Mouse (Mus musculus) hindbrain, embryonic 15.5 days (tissue): ENCODE results near the gene Pon1. TPM values are rescaled to one million over a fixed set of nuclear protein-coding genes. Genes with fewer than 3 reads are reported as not detected.

Source experiments
- ATAC-seq: fragments of 200-750 bp; cut with Nextera tagmentation; 2 replicates; pipeline ENCODE4 v1.8.0; 2017; ENCODE audit warnings: low read depth, moderate number of reproducible peaks, moderate TSS enrichment; ENCODE audit not compliant: low FRiP score
- H3K27ac ChIP-seq: fragments of 300-500 bp; sonication (generic); replicated peaks from 2 replicates; pipeline ENCODE4 v1.5.1; 2015; ENCODE audit warnings: mild to moderate bottlenecking, inconsistent platforms
- H3K27me3 ChIP-seq: fragments of 300-500 bp; sonication (generic); 2 replicates; pipeline ENCODE4 v1.6.1; 2015; ENCODE audit warnings: control low read depth, inconsistent platforms
- H3K36me3 ChIP-seq: fragments of 300-500 bp; sonication (generic); 2 replicates; pipeline ENCODE4 v1.6.1; 2015; ENCODE audit warnings: control low read depth, inconsistent platforms
- H3K4me1 ChIP-seq: fragments of 300-500 bp; sonication (generic); replicated peaks from 2 replicates; pipeline ENCODE4 v1.6.1; 2015; ENCODE audit warnings: control low read depth, inconsistent platforms
- H3K4me2 ChIP-seq: fragments of 300-500 bp; sonication (generic); 2 replicates; pipeline ENCODE4 v1.6.1; 2015; ENCODE audit warnings: moderate library complexity, mild to moderate bottlenecking, inconsistent platforms
- H3K4me3 ChIP-seq: fragments of 300-500 bp; sonication (generic); 2 replicates; pipeline ENCODE4 v1.5.1; 2015; ENCODE audit warnings: mild to moderate bottlenecking, inconsistent platforms
- H3K9ac ChIP-seq: fragments of 300-500 bp; sonication (generic); 2 replicates; pipeline ENCODE4 v1.6.1; 2015; ENCODE audit warnings: inconsistent platforms
- H3K9me3 ChIP-seq: fragments of 300-500 bp; sonication (generic); 2 replicates; pipeline ENCODE4 v1.6.1; 2016; ENCODE audit warnings: control low read depth, inconsistent platforms
- WGBS: fragments of 180-500 bp; shearing (Covaris S2); methylation state at CpG from one replicate; pipeline ENCODE4 v1.1.7; 2015; 5-methylcytosine and 5-hydroxymethylcytosine counted together
- polyA plus RNA-seq: library from polyadenylated mRNA; unstranded; fragments of >200 nt; fragmentation: Nextera tagmentation; extraction: Ambion mirVana; gene quantifications from 2 replicates; pipeline ENCODE4 v1.2.1, GENCODE M21; 2015

The Pon1 gene
- polyA plus RNA-seq, 1 experiment from 2014 or later = 0.45 TPM

- H3K4me2 ChIP-seq = no peak overlapping the region
- WGBS = 90% methylated on average over 8 of the region's 8 CpGs
- no peak for ATAC-seq
- no peak overlapping the region for H3K4me3 ChIP-seq
- H3K27ac ChIP-seq = no peak overlapping the region
- H3K9ac ChIP-seq = no peak overlapping the region
- H3K27me3 ChIP-seq = no peaks in the 10 kb centered on the region
- H3K4me1 ChIP-seq = no peaks in the 10 kb centered on the region
- no peaks in the 10 kb centered on the region for H3K36me3 ChIP-seq
- H3K9me3 ChIP-seq = no peaks in the 10 kb centered on the region
These were observed 5.7 kb upstream of the Pon1 start for GRCm38 (mm10) chr6:5199376-5199905.

GRCm38 (mm10) chr6:5198590-5198989, 4.8 kb upstream of the Pon1 start:
- WGBS = 96% methylated on average over 5 of the region's 5 CpGs
- Histone ChIP-seq H3K36me3 (no peaks in the 10 kb centered on the region), H3K4me2 (no peak overlapping the region), H3K9ac (no peak overlapping the region), H3K27ac (no peak overlapping the region), H3K4me1 (no peaks in the 10 kb centered on the region), H3K27me3 (no peaks in the 10 kb centered on the region), H3K4me3 (no peak overlapping the region), H3K9me3 (no peaks in the 10 kb centered on the region)
- no peak for ATAC-seq

DNA sequence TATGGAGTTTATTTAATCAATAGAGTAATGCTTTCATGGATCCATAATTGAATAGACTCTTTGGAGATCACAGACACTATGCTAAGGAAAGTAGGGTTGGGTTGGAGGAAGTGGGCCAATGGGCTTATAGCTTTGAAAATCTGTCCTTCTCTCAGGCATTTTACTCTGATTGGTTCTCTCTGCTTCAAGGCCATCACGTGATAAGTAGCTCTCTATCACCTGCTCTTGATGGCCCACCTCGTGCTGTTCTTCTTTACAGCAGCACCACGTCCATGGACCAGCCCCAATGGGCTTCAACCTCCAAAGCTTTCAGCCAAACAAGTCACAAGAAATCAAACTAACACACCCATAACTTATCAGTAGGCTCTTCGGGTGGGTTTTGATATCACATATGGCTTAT, 3.0 kb downstream of the Pon1 start:
- H3K4me1 ChIP-seq = no peaks in the 10 kb centered on the region
- H3K36me3 ChIP-seq = no peaks in the 10 kb centered on the region
- no peaks in the 10 kb centered on the region for H3K9me3 ChIP-seq
- ATAC-seq = no peak
- H3K27ac ChIP-seq = no peak overlapping the region
- no peak overlapping the region for H3K4me3 ChIP-seq
- no peaks in the 10 kb centered on the region for H3K27me3 ChIP-seq
- H3K4me2 ChIP-seq = no peak overlapping the region
- H3K9ac ChIP-seq = no peak overlapping the region
- WGBS = 89% methylated on average over 4 of the region's 4 CpGs

DNA sequence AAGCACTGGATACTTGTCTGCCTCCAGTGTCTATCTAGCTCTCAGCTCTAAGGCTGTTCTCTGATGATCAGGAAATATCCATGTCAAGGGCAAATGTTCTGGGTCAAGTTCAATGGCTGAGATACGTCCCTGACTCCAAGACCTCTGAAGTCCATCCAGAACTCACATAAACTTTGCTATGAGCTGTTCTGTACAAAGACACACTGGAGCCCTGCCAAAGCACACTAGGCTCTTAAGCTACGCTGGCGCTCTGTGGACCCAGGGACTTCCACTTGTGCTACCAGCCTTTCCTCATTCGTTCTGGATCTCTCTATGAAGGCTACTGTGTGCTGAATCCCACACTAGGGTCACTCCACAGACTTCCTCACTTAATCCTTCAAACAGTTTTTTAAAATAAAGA, 4.2 kb downstream of the Pon1 start:
- Histone ChIP-seq H3K9ac (no peak overlapping the region), H3K27ac (no peak overlapping the region), H3K36me3 (no peaks in the 10 kb centered on the region), H3K4me3 (no peak overlapping the region), H3K4me2 (no peak overlapping the region), H3K4me1 (no peaks in the 10 kb centered on the region), H3K9me3 (no peaks in the 10 kb centered on the region), H3K27me3 (no peaks in the 10 kb centered on the region)
- no peak for ATAC-seq
- 75% methylated on average over 4 of the region's 4 CpGs for WGBS

DNA sequence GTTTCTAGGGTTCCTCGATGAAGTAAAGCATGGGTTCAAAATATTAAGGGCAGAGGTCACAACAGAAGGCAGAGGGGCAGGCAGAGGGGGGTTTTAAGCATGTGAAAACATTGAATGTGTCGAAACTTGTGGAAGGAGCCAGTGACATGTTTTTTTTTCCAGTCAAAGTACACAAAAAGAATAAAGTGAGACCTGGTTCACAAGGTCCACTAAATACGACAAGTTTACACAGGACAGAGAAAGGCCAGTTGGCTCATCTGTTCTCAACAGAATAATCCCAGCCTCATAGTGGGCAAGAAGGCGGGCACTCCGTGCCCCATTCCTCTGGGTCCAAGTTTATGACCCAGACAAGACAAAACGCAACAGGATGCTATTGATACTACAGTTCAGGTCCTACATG, 4.8 kb downstream of the Pon1 start:
- H3K27me3 ChIP-seq = no peaks in the 10 kb centered on the region
- H3K36me3 ChIP-seq = no peaks in the 10 kb centered on the region
- no peak for ATAC-seq
- H3K9ac ChIP-seq = no peak overlapping the region
- no peaks in the 10 kb centered on the region for H3K4me1 ChIP-seq
- 81% methylated on average over 6 of the region's 6 CpGs for WGBS
- no peak overlapping the region for H3K27ac ChIP-seq
- no peak overlapping the region for H3K4me2 ChIP-seq
- no peaks in the 10 kb centered on the region for H3K9me3 ChIP-seq
- no peak overlapping the region for H3K4me3 ChIP-seq

GRCm38 (mm10) chr6:5188036-5188435, 5.7 kb downstream of the Pon1 start:
- no peak overlapping the region for H3K9ac ChIP-seq
- no peak overlapping the region for H3K4me2 ChIP-seq
- no peak for ATAC-seq
- H3K27me3 ChIP-seq = no peaks in the 10 kb centered on the region
- no peaks in the 10 kb centered on the region for H3K9me3 ChIP-seq
- H3K27ac ChIP-seq = no peak overlapping the region
- WGBS = 86% methylated on average over 5 of the region's 5 CpGs
- no peak overlapping the region for H3K4me3 ChIP-seq
- no peaks in the 10 kb centered on the region for H3K36me3 ChIP-seq
- H3K4me1 ChIP-seq = no peaks in the 10 kb centered on the region

DNA sequence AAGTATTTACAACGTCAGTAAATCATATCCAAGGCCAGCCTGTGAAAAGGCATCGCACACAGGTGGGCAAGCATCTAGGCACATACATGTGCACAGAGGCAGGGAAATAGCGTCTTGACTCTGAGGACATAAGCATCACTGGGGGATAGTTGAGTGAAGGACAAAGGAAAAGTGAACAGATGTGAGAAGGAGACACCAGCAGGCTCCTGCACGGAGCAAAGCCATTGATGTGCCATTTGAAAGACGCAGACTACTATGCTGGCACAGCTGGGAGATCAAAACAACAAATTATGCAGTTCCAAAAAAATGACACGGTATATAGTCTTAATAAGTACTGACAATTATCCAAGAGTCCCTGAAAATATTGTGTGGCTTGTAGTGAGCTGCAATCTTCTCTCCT, 6.2 kb downstream of the Pon1 start:
- no peak overlapping the region for H3K27ac ChIP-seq
- ATAC-seq = no peak

GRCm38 (mm10) chr6:5186229-5186950, 7.4 kb downstream of the Pon1 start:
- Histone ChIP-seq H3K4me2 (no peak overlapping the region), H3K27ac (no peak overlapping the region), H3K4me3 (no peak overlapping the region), H3K4me1 (no peaks in the 10 kb centered on the region), H3K27me3 (no peaks in the 10 kb centered on the region), H3K36me3 (no peaks in the 10 kb centered on the region), H3K9me3 (no peaks in the 10 kb centered on the region), H3K9ac (no peak overlapping the region)
- WGBS = 80% methylated on average over 7 of the region's 7 CpGs
- ATAC-seq = no peak

More for the DNA sequence above, 6.2 kb downstream of the Pon1 start:
- no peaks in the 10 kb centered on the region for H3K27me3 ChIP-seq
- H3K4me1 ChIP-seq = no peaks in the 10 kb centered on the region
- no peak overlapping the region for H3K4me2 ChIP-seq
- 70% methylated on average over 6 of the region's 6 CpGs for WGBS
- H3K9ac ChIP-seq = no peak overlapping the region
- no peak overlapping the region for H3K4me3 ChIP-seq
- H3K36me3 ChIP-seq = no peaks in the 10 kb centered on the region
- no peaks in the 10 kb centered on the region for H3K9me3 ChIP-seq

GRCm38 (mm10) chr6:5180645-5181044, 13.1 kb downstream of the Pon1 start:
- no peak overlapping the region for H3K4me2 ChIP-seq
- H3K4me3 ChIP-seq = no peak overlapping the region
- H3K27ac ChIP-seq = no peak overlapping the region
- H3K9ac ChIP-seq = no peak overlapping the region
- H3K27me3 ChIP-seq = no peaks in the 10 kb centered on the region
- no peaks in the 10 kb centered on the region for H3K36me3 ChIP-seq
- peaks cover 9% of the 10 kb centered on the region; the same call in 1 of the 2 replicates for H3K4me1 ChIP-seq
- no peak for ATAC-seq
- 88% methylated on average over 5 of the region's 5 CpGs for WGBS
- H3K9me3 ChIP-seq = no peaks in the 10 kb centered on the region

DNA sequence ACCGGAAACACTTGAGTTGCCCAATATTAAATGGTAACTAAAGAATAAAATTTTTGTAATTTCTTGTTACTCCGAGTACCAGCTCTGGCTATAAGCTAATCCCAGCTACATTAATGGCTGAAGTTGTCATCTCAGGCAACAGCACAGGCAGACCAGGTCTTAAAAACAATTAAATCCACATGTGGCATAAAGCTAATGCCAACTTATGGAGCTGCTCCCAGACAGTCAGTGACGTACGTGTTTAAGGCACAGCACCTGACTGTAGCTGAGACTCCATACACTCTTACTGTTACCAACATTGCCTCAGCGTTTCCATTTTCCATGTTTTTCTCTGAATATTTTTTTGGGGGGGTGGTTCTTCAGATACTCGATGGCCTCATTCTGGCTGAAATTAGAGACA, 14.6 kb downstream of the Pon1 start:
- 84% methylated on average over 6 of the region's 6 CpGs for WGBS
- Histone ChIP-seq H3K9me3 (no peaks in the 10 kb centered on the region), H3K4me3 (no peak overlapping the region), H3K36me3 (no peaks in the 10 kb centered on the region), H3K27me3 (no peaks in the 10 kb centered on the region), H3K27ac (no peak overlapping the region), H3K9ac (no peak overlapping the region), H3K4me2 (no peak overlapping the region), H3K4me1 (peaks cover 9% of the 10 kb centered on the region; the same call in 1 of the 2 replicates)
- no peak for ATAC-seq

DNA sequence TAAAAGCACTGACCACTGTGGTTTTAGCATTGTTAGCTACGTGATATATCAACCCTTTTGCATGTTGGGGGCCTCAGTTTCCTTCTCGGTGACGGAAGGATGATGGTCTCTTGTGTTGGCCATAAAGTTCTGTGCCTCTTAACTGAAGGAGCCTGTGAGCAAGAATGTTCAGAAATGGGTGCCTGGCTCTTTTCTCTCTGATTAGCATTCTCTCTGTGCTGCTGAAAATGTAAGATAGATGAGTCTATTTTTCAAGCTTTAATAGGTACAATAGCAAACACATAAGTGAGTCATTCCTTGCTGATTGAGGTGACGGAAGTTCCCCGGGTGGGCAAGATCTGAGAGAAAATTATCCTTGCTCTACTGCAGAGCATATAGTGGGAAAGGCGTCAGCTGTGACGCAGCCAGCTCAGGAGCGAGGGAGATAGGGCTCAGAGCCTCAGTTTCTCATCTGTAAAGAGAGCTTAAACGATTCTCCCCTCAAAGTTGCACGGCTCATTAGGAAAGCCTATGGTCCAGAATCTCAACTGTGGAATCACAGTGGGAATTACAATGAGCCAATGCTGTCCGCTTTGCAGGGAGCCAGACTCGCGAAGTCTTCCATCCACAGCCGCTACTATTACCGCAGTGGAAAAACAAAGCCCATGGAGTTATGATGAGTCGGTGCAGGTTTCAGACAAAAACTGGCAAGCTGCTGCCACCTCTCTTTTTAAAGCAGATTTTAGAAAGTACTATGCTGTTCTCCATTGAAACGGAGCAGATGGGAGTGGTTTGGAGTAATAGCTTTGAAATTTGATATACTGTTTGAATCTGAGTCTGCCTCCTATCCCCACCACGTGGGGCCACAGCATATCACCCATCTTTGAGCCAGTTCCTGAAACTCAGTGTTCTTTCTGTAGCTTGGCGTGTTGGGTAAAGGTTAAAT, 15.5 kb downstream of the Pon1 start:
- 25% methylated on average over 19 of the region's 19 CpGs for WGBS
- ATAC-seq = peak; percentile 90

DNA sequence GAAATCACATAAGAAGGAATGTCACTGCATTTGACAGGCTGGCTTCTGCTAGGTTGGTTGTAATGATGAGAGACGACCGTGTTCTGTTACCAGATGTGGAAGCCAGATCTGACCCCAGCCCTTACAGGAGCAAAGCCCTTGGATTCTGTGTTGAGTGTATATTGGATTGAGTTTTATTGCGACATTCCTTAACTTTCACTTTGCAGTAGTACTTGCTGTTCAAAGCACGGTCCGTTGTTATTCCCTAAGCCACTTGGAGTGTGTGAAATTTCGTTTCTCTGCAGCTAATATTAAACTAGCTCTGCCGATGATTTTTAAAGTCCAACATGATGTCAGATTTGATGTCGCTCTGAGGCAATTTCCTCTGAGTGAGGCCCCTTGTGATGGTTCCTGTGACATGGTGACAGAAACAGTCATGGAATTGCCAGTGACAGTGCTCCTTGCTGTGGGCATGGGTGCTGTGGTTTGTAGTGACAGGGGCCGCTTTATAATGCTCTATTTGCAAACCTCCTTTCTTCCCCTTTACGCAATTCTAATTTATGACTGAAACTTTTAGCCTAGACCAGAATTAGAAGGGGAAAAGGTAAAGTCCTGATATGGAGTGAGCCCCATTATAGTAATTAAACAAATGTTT, 19.4 kb downstream of the Pon1 start:
- Histone ChIP-seq H3K4me1 (peaks cover 12% of the 10 kb centered on the region; the same call in 1 of the 2 replicates), H3K4me3 (no peak overlapping the region), H3K9me3 (no peaks in the 10 kb centered on the region), H3K27me3 (no peaks in the 10 kb centered on the region), H3K27ac (no peak overlapping the region), H3K9ac (no peak overlapping the region), H3K4me2 (no peak overlapping the region), H3K36me3 (no peaks in the 10 kb centered on the region)
- WGBS = 86% methylated on average over 10 of the region's 10 CpGs
- no peak for ATAC-seq

More for the DNA sequence above, 15.5 kb downstream of the Pon1 start:
- Histone ChIP-seq H3K4me1 (peaks cover 9% of the 10 kb centered on the region; the same call in 1 of the 2 replicates), H3K9ac (peak overlapping the region; percentile 44), H3K4me3 (peak overlapping the region; percentile 32), H3K36me3 (no peaks in the 10 kb centered on the region), H3K9me3 (no peaks in the 10 kb centered on the region), H3K4me2 (peak overlapping the region; percentile 57), H3K27ac (peak overlapping the region; percentile 54), H3K27me3 (no peaks in the 10 kb centered on the region)
